8 mouse cellular contexts compared by ENCODE assay signal in genomic region chr8:46151202-46152062, GRCm38 (mm10). TPM values are rescaled to one million over a fixed set of nuclear protein-coding genes. Genes with fewer than 3 reads are reported as not detected.
DNase-seq lines count a peak whose midpoint lies in the region; ATAC-seq and TF ChIP-seq lines count a peak whose summit lies in the region.

TSS of gene Cfap97 (plus strand) at chr8:46151771.

- H3K27ac ChIP-seq in forebrain, embryonic 13.5 days = peak within 1 kb of the TSS; percentile 35; the same call in 1 of the 2 replicates

- peak within 1 kb of the TSS; percentile 92 for H3K4me3 ChIP-seq in G1E (ENCODE audit: low read depth, low read length)
- H3K4me3 ChIP-seq in forebrain, embryonic 13.5 days = peak within 1 kb of the TSS; percentile 86

- H3K36me3 ChIP-seq in G1E (replicated peaks) = peaks cover 12% of the 10 kb centered on the region
- H3K36me3 ChIP-seq in forebrain, embryonic 13.5 days (ENCODE audit: poor library complexity, severe bottlenecking) = no peaks in the 10 kb centered on the region

- intact Hi-C loops in heart, postnatal 25 days (cut with DNase I) = loop anchor here (5.0 kb wide), 1 partner anchor 154 kb away; the partner anchor contains the start of gene Lrp2bp

- H3K4me2 ChIP-seq in forebrain, embryonic 13.5 days = peak within 1 kb of the TSS; percentile 88

- no peak for TF ChIP-seq CTCF in G1E (IDR thresholded peaks at IDR 0.05; ENCODE audit: low read depth, low read length)

- H3K9ac ChIP-seq in forebrain, embryonic 13.5 days = peak within 1 kb of the TSS; percentile 90

- peaks cover 5% of the 10 kb centered on the region; the same call in 1 of the 2 replicates for H3K27me3 ChIP-seq in G1E (ENCODE audit: insufficient read depth, low read length)
- peaks cover 12% of the 10 kb centered on the region for H3K27me3 ChIP-seq in forebrain, embryonic 13.5 days

- H3K9me3 ChIP-seq in G1E (replicated peaks) = no peaks in the 10 kb centered on the region
- H3K9me3 ChIP-seq in forebrain, embryonic 13.5 days (replicated peaks) = no peaks in the 10 kb centered on the region

- WGBS in forebrain, embryonic 13.5 days = 1% methylated on average over 57 of the region's 75 CpGs

- H3K4me1 ChIP-seq in G1E (ENCODE audit: insufficient read depth, low read depth, low read length) = peaks cover 41% of the 10 kb centered on the region
- H3K4me1 ChIP-seq in forebrain, embryonic 13.5 days = peaks cover 18% of the 10 kb centered on the region

- DNase-seq in G1E (ENCODE audit: low spot score) = peak; percentile 45
- DNase-seq in heart, postnatal 25 days (ENCODE audit: low spot score) = no peak
- peak; percentile 33 to 43 for DNase-seq in layer of hippocampus, postnatal 14 days (ENCODE audit: low spot score in 2 of 2)
- peak; percentile 38 for DNase-seq in lung, postnatal 36 days
- peak; percentile 48 for DNase-seq in right cerebral cortex, adult 18-20 months
- peak; percentile 42 for DNase-seq in urinary bladder, postnatal 14 days (ENCODE audit: low spot score)

- ATAC-seq in G1E (ENCODE audit: extremely low read depth, insufficient number of reproducible peaks, low FRiP score, poor library complexity, severe bottlenecking) = peak; percentile 45; the same call in 1 of the 2 replicates
- ATAC-seq in cerebellum, adult (ENCODE audit: insufficient number of reproducible peaks, low FRiP score, low TSS enrichment) = peak; percentile 46
- peak; percentile 80 for ATAC-seq in forebrain, embryonic 13.5 days

RNA-seq across cellular contexts. Expression of gene Cfap97, which starts in this region (rescaled TPM):
- total RNA-seq in G1E (2014; fragmentation: Nextera tagmentation) (59.3 and 69.4 TPM in 2 replicates), G1E (2017) (27.4 and 31.8 TPM in 2 replicates)
- polyA plus RNA-seq in G1E (2012) = 1.4 and 2.0 TPM in 2 replicates
- polyA plus RNA-seq in forebrain, embryonic 13.5 days (2015; fragmentation: Nextera tagmentation; extraction: Ambion mirVana) = 22.5 and 27.4 TPM in 2 replicates
- total RNA-seq in heart, postnatal 25 days (2021) = 10 to 100 TPM; 11.5 to 12.9 TPM
- 10 to 100 TPM; 20.4 to 22.3 TPM for total RNA-seq in layer of hippocampus, postnatal 14 days (2021)
